Mouse (Mus musculus): ENCODE data around the gene Idnk. TPM values are rescaled to one million over a fixed set of nuclear protein-coding genes. Genes with fewer than 3 reads are reported as not detected.
A peak's percentile ranks its signal among the peaks of the same experiment; 100 is the strongest.

Gene Idnk
- polyA plus RNA-seq, 1 experiment, result 39.6 TPM

- no peak overlapping the region for H3K4me3 ChIP-seq (replicated peaks; ENCODE audit: insufficient read depth, low read depth, low read length)
- H3K27ac ChIP-seq (ENCODE audit: insufficient read depth, low read length), result no peak overlapping the region
- 0 out of 2 replicates have a peak, but pooled peaks cover 4% of the 10 kb centered on the region for H3K4me1 ChIP-seq (ENCODE audit: control insufficient read depth, insufficient read depth, low read length)
- TF ChIP-seq CTCF (IDR thresholded peaks at IDR 0.05; ENCODE audit: borderline replicate concordance, insufficient read depth, low read depth, low read length), result no peak
- TF ChIP-seq POLR2A (IDR thresholded peaks at IDR 0.05; ENCODE audit: borderline replicate concordance, insufficient read depth, low read length), result no peak
- 89% methylated on average over 3 of the region's 3 CpGs for WGBS
- no peak for DNase-seq
- no peaks in the 10 kb centered on the region for H3K27me3 ChIP-seq (ENCODE audit: control insufficient read depth, insufficient read depth, low read length)
Observed at GRCm38 (mm10) chr13:58187751-58188150, 30.3 kb downstream of the Idnk start.

- TF ChIP-seq CTCF (IDR thresholded peaks at IDR 0.05; ENCODE audit: borderline replicate concordance, insufficient read depth, low read depth, low read length), result peak; percentile 93
- no peak for TF ChIP-seq POLR2A (IDR thresholded peaks at IDR 0.05; ENCODE audit: borderline replicate concordance, insufficient read depth, low read length)
- Histone ChIP-seq H3K4me3 (replicated peaks; ENCODE audit: insufficient read depth, low read depth, low read length) (no peak overlapping the region), H3K4me1 (ENCODE audit: control insufficient read depth, insufficient read depth, low read length) (0 out of 2 replicates have a peak, but pooled peaks cover 4% of the 10 kb centered on the region), H3K27ac (ENCODE audit: insufficient read depth, low read length) (no peak overlapping the region), H3K27me3 (ENCODE audit: control insufficient read depth, insufficient read depth, low read length) (no peaks in the 10 kb centered on the region)
- 59% methylated on average over 4 of the region's 4 CpGs for WGBS
- peak; percentile 83 to 90 for DNase-seq
Observed at GRCm38 (mm10) chr13:58188412-58188811, 31.0 kb downstream of the Idnk start.

- H3K27ac ChIP-seq (ENCODE audit: insufficient read depth, low read length), result no peak overlapping the region
- WGBS, result 74% methylated on average over 5 of the region's 5 CpGs
- H3K27me3 ChIP-seq (ENCODE audit: control insufficient read depth, insufficient read depth, low read length), result no peaks in the 10 kb centered on the region
- TF ChIP-seq CTCF (IDR thresholded peaks at IDR 0.05; ENCODE audit: borderline replicate concordance, insufficient read depth, low read depth, low read length) (no peak), POLR2A (IDR thresholded peaks at IDR 0.05; ENCODE audit: borderline replicate concordance, insufficient read depth, low read length) (no peak)
- 0 out of 2 replicates have a peak, but pooled peaks cover 4% of the 10 kb centered on the region for H3K4me1 ChIP-seq (ENCODE audit: control insufficient read depth, insufficient read depth, low read length)
- DNase-seq, result no peak
- no peak overlapping the region for H3K4me3 ChIP-seq (replicated peaks; ENCODE audit: insufficient read depth, low read depth, low read length)
Observed at GRCm38 (mm10) chr13:58189473-58189872, 32.0 kb downstream of the Idnk start.

GRCm38 (mm10) chr13:58191516-58191915 lies 34.1 kb downstream of the Idnk start:
- Histone ChIP-seq H3K4me1 (ENCODE audit: control insufficient read depth, insufficient read depth, low read length) (no peaks in the 10 kb centered on the region), H3K4me3 (replicated peaks; ENCODE audit: insufficient read depth, low read depth, low read length) (no peak overlapping the region), H3K27me3 (ENCODE audit: control insufficient read depth, insufficient read depth, low read length) (no peaks in the 10 kb centered on the region), H3K27ac (ENCODE audit: insufficient read depth, low read length) (no peak overlapping the region)
- no peak for TF ChIP-seq CTCF (IDR thresholded peaks at IDR 0.05; ENCODE audit: borderline replicate concordance, insufficient read depth, low read depth, low read length)
- no peak for TF ChIP-seq POLR2A (IDR thresholded peaks at IDR 0.05; ENCODE audit: borderline replicate concordance, insufficient read depth, low read length)
- DNase-seq, result no peak
- 98% methylated on average over 14 of the region's 14 CpGs for WGBS

GRCm38 (mm10) chr13:58192146-58192545 lies 34.7 kb downstream of the Idnk start:
- WGBS, result 87% methylated on average over 6 of the region's 6 CpGs
- no peak for DNase-seq
- Histone ChIP-seq H3K27me3 (ENCODE audit: control insufficient read depth, insufficient read depth, low read length) (no peaks in the 10 kb centered on the region), H3K27ac (ENCODE audit: insufficient read depth, low read length) (no peak overlapping the region), H3K4me1 (ENCODE audit: control insufficient read depth, insufficient read depth, low read length) (no peaks in the 10 kb centered on the region), H3K4me3 (replicated peaks; ENCODE audit: insufficient read depth, low read depth, low read length) (no peak overlapping the region)
- no peak for TF ChIP-seq CTCF (IDR thresholded peaks at IDR 0.05; ENCODE audit: borderline replicate concordance, insufficient read depth, low read depth, low read length)
- no peak for TF ChIP-seq POLR2A (IDR thresholded peaks at IDR 0.05; ENCODE audit: borderline replicate concordance, insufficient read depth, low read length)

GRCm38 (mm10) chr13:58193221-58193620 lies 35.8 kb downstream of the Idnk start:
- DNase-seq, result no peak
- Histone ChIP-seq H3K4me3 (replicated peaks; ENCODE audit: insufficient read depth, low read depth, low read length) (no peak overlapping the region), H3K27ac (ENCODE audit: insufficient read depth, low read length) (no peak overlapping the region), H3K27me3 (ENCODE audit: control insufficient read depth, insufficient read depth, low read length) (no peaks in the 10 kb centered on the region), H3K4me1 (ENCODE audit: control insufficient read depth, insufficient read depth, low read length) (peaks cover 3% of the 10 kb centered on the region; the same call in 1 of the 2 replicates)
- TF ChIP-seq POLR2A (IDR thresholded peaks at IDR 0.05; ENCODE audit: borderline replicate concordance, insufficient read depth, low read length) (no peak), CTCF (IDR thresholded peaks at IDR 0.05; ENCODE audit: borderline replicate concordance, insufficient read depth, low read depth, low read length) (no peak)
- 97% methylated on average over 3 of the region's 3 CpGs for WGBS

GRCm38 (mm10) chr13:58194908-58195307 lies 37.5 kb downstream of the Idnk start:
- 73% methylated on average over 3 of the region's 3 CpGs for WGBS
- Histone ChIP-seq H3K4me3 (replicated peaks; ENCODE audit: insufficient read depth, low read depth, low read length) (no peak overlapping the region), H3K27ac (ENCODE audit: insufficient read depth, low read length) (no peak overlapping the region), H3K27me3 (ENCODE audit: control insufficient read depth, insufficient read depth, low read length) (no peaks in the 10 kb centered on the region), H3K4me1 (ENCODE audit: control insufficient read depth, insufficient read depth, low read length) (peaks cover 4% of the 10 kb centered on the region; the same call in 1 of the 2 replicates)
- no peak for TF ChIP-seq POLR2A (IDR thresholded peaks at IDR 0.05; ENCODE audit: borderline replicate concordance, insufficient read depth, low read length)
- TF ChIP-seq CTCF (IDR thresholded peaks at IDR 0.05; ENCODE audit: borderline replicate concordance, insufficient read depth, low read depth, low read length), result no peak
- DNase-seq, result no peak

- WGBS, result 52% methylated on average over 3 of the region's 3 CpGs
- H3K27me3 ChIP-seq (ENCODE audit: control insufficient read depth, insufficient read depth, low read length), result no peaks in the 10 kb centered on the region
- H3K27ac ChIP-seq (ENCODE audit: insufficient read depth, low read length), result no peak overlapping the region
- no peak overlapping the region for H3K4me3 ChIP-seq (replicated peaks; ENCODE audit: insufficient read depth, low read depth, low read length)
- H3K4me1 ChIP-seq (ENCODE audit: control insufficient read depth, insufficient read depth, low read length), result peaks cover 6% of the 10 kb centered on the region; the same call in 1 of the 2 replicates
- DNase-seq, result peak in 1 of 2 experiments; percentile 40
- no peak for TF ChIP-seq POLR2A (IDR thresholded peaks at IDR 0.05; ENCODE audit: borderline replicate concordance, insufficient read depth, low read length)
- no peak for TF ChIP-seq CTCF (IDR thresholded peaks at IDR 0.05; ENCODE audit: borderline replicate concordance, insufficient read depth, low read depth, low read length)
Observed at GRCm38 (mm10) chr13:58197211-58197610, 39.8 kb downstream of the Idnk start.

All from cerebellum, adult 2 months (tissue).